Mouse (Mus musculus): Measurements from ENCODE around the gene Zfp655.
"Not testable (repeated sequence)": the region's sequence is repeated elsewhere in the genome, so short reads cannot be mapped to it uniquely, and the experiment has no call there.

The Zfp655 gene

GRCm38 (mm10) chr5:145231367-145231871 is at the start of gene Zfp655:
Zfp655 (plus strand) TSS chr5:145231715.
- peak; percentile 98 for DNase-seq (ENCODE audit: low read depth, low spot score)

- DNase-seq (ENCODE audit: low read depth, low spot score): no peak
Observed at GRCm38 (mm10) chr5:145185244-145185643, 46.3 kb upstream of the Zfp655 start.

GRCm38 (mm10) chr5:145189416-145189815 is 42.1 kb upstream of the Zfp655 start:
- no peak for DNase-seq (ENCODE audit: low read depth, low spot score)

GRCm38 (mm10) chr5:145190373-145190772 is 41.1 kb upstream of the Zfp655 start:
- DNase-seq (ENCODE audit: low read depth, low spot score): no peak

- DNase-seq (ENCODE audit: low read depth, low spot score): peak; percentile 92
Observed at GRCm38 (mm10) chr5:145190875-145191798, 40.4 kb upstream of the Zfp655 start.

- DNase-seq (ENCODE audit: low read depth, low spot score): no peak
Observed at GRCm38 (mm10) chr5:145191962-145192361, 39.6 kb upstream of the Zfp655 start, which contains the start of gene Atp5j2. Atp5j2 (minus strand) TSS chr5:145192062.

GRCm38 (mm10) chr5:145200387-145200786 is 31.1 kb upstream of the Zfp655 start:
- DNase-seq (ENCODE audit: low read depth, low spot score): no peak

- peak; percentile 88 for DNase-seq (ENCODE audit: low read depth, low spot score)
Observed at GRCm38 (mm10) chr5:145201321-145201991, 30.1 kb upstream of the Zfp655 start, which contains the start of gene Zkscan14. Zkscan14 (minus strand) TSS chr5:145201868.

- no peak for DNase-seq (ENCODE audit: low read depth, low spot score)
Observed at GRCm38 (mm10) chr5:145202446-145202845, 29.1 kb upstream of the Zfp655 start.

GRCm38 (mm10) chr5:145203936-145204691 is 27.4 kb upstream of the Zfp655 start, which contains the start of gene Zkscan5:
Zkscan5 (plus strand) TSS chr5:145204562.
- DNase-seq (ENCODE audit: low read depth, low spot score): peak; percentile 98

GRCm38 (mm10) chr5:145205041-145205440 is 26.5 kb upstream of the Zfp655 start:
- no peak for DNase-seq (ENCODE audit: low read depth, low spot score)

GRCm38 (mm10) chr5:145207385-145207784 is 24.1 kb upstream of the Zfp655 start:
- no peak for DNase-seq (ENCODE audit: low read depth, low spot score)

GRCm38 (mm10) chr5:145207954-145208353 is 23.6 kb upstream of the Zfp655 start:
- no peak for DNase-seq (ENCODE audit: low read depth, low spot score)

GRCm38 (mm10) chr5:145208391-145208790 is 23.1 kb upstream of the Zfp655 start:
- DNase-seq (ENCODE audit: low read depth, low spot score): not testable (repeated sequence)

- no peak for DNase-seq (ENCODE audit: low read depth, low spot score)
Observed at GRCm38 (mm10) chr5:145211340-145211739, 20.2 kb upstream of the Zfp655 start.

GRCm38 (mm10) chr5:145212216-145212615 is 19.3 kb upstream of the Zfp655 start:
- DNase-seq (ENCODE audit: low read depth, low spot score): no peak

GRCm38 (mm10) chr5:145213505-145213904 is 18.0 kb upstream of the Zfp655 start:
- no peak for DNase-seq (ENCODE audit: low read depth, low spot score)

GRCm38 (mm10) chr5:145214679-145215078 is 16.8 kb upstream of the Zfp655 start:
- DNase-seq (ENCODE audit: low read depth, low spot score): no peak

- no peak for DNase-seq (ENCODE audit: low read depth, low spot score)
Observed at GRCm38 (mm10) chr5:145217746-145218145, 13.8 kb upstream of the Zfp655 start.

GRCm38 (mm10) chr5:145218206-145218605 is 13.3 kb upstream of the Zfp655 start:
- DNase-seq (ENCODE audit: low read depth, low spot score): no peak

GRCm38 (mm10) chr5:145218671-145219070 is 12.8 kb upstream of the Zfp655 start:
- no peak for DNase-seq (ENCODE audit: low read depth, low spot score)

Measured in mesoderm, embryonic 11.5 days (tissue).